8 mouse cellular contexts compared by ENCODE assay signal in the genomic region with DNA sequence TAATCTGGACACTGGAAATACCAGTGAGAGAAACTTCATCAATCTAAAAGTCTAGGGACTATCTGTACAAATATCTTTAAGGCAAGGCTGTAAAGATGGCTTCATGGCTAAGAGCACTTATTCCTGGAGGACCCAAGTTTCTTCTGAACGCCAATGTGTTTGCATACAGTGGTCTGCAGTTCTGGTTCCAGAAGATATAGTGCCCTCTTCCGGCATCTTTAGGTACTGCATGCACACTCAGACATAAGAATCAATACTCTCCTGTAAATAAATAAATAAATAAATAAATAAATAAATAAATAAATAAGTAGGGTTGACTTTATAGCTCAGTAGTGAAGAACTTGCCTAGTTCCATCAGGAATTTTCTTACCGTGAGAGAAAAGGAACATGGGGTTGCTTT.
A peak's percentile ranks its signal among the peaks of the same experiment; 100 is the strongest.
DNase-seq lines count a peak whose midpoint lies in the region; ATAC-seq and TF ChIP-seq lines count a peak whose summit lies in the region.

No protein-coding gene starts in this region.

- H3K27ac ChIP-seq in forebrain, embryonic 11.5 days (ENCODE audit: low read depth, low read length) = no peak overlapping the region
- no peak overlapping the region for H3K27ac ChIP-seq in forebrain, embryonic 10.5 days
- H3K27ac ChIP-seq in midbrain, embryonic 14.5 days (replicated peaks; ENCODE audit: low read depth, low read length) = no peak overlapping the region
- H3K27ac ChIP-seq in midbrain, embryonic 15.5 days = no peak overlapping the region
- H3K27ac ChIP-seq in cerebellum, adult 2 months (ENCODE audit: insufficient read depth, low read length) = no peak overlapping the region
- H3K27ac ChIP-seq in heart, embryonic 11.5 days (ENCODE audit: low read depth, low read length) = no peak overlapping the region

- TF ChIP-seq POLR2A in cerebellum, adult 2 months (IDR thresholded peaks at IDR 0.05; ENCODE audit: borderline replicate concordance, insufficient read depth, low read length) = no peak

- peak; percentile 65 for DNase-seq in forebrain, embryonic 11.5 days (ENCODE audit: low spot score)
- DNase-seq in forebrain, embryonic 10.5 days (ENCODE audit: extremely low spot score, low spot score) = no peak
- DNase-seq in midbrain, embryonic 14.5 days = peak; percentile 41
- DNase-seq in cerebellum, adult 2 months = peak in 1 of 2 experiments; percentile 10
- DNase-seq in kidney, postnatal 4 days = peak; percentile 25 to 33
- DNase-seq in retina, postnatal 1 day = peak; percentile 52

- no peaks in the 10 kb centered on the region for H3K9me3 ChIP-seq in forebrain, embryonic 11.5 days (ENCODE audit: control insufficient read depth, low read length)
- no peaks in the 10 kb centered on the region for H3K9me3 ChIP-seq in forebrain, embryonic 10.5 days
- H3K9me3 ChIP-seq in midbrain, embryonic 14.5 days (ENCODE audit: control insufficient read depth, low read length) = no peaks in the 10 kb centered on the region
- H3K9me3 ChIP-seq in midbrain, embryonic 15.5 days = no peaks in the 10 kb centered on the region
- no peaks in the 10 kb centered on the region for H3K9me3 ChIP-seq in heart, embryonic 11.5 days (replicated peaks; ENCODE audit: control insufficient read depth, low read length)

- 43% methylated on average over 3 of the region's 3 CpGs for WGBS in forebrain, embryonic 11.5 days
- 55% methylated on average over 3 of the region's 3 CpGs for WGBS in forebrain, embryonic 10.5 days
- WGBS in midbrain, embryonic 14.5 days = 51% methylated on average over 3 of the region's 3 CpGs
- WGBS in midbrain, embryonic 15.5 days = 59% methylated on average over 3 of the region's 3 CpGs
- WGBS in cerebellum, adult 2 months = 54% methylated on average over 3 of the region's 3 CpGs
- WGBS in heart, embryonic 11.5 days (ENCODE audit: insufficient replicate concordance) = 42% methylated on average over 3 of the region's 3 CpGs

- 0 out of 2 replicates have a peak, but pooled peaks have one; percentile 24 for TF ChIP-seq CTCF in cerebellum, adult 2 months (IDR thresholded peaks at IDR 0.05; ENCODE audit: borderline replicate concordance, insufficient read depth, low read depth, low read length)

- no peaks in the 10 kb centered on the region for H3K36me3 ChIP-seq in forebrain, embryonic 11.5 days (ENCODE audit: control insufficient read depth, insufficient read depth, low read length)
- H3K36me3 ChIP-seq in forebrain, embryonic 10.5 days (replicated peaks) = no peaks in the 10 kb centered on the region
- H3K36me3 ChIP-seq in midbrain, embryonic 14.5 days (ENCODE audit: control insufficient read depth, insufficient read depth, low read length) = no peaks in the 10 kb centered on the region
- no peaks in the 10 kb centered on the region for H3K36me3 ChIP-seq in midbrain, embryonic 15.5 days (replicated peaks)
- no peaks in the 10 kb centered on the region for H3K36me3 ChIP-seq in heart, embryonic 11.5 days (ENCODE audit: control insufficient read depth, insufficient read depth, low read length)

- H3K27me3 ChIP-seq in forebrain, embryonic 11.5 days (ENCODE audit: control insufficient read depth, insufficient read depth, low read length) = no peaks in the 10 kb centered on the region
- H3K27me3 ChIP-seq in forebrain, embryonic 10.5 days (ENCODE audit: poor library complexity, severe bottlenecking) = no peaks in the 10 kb centered on the region
- H3K27me3 ChIP-seq in midbrain, embryonic 14.5 days (ENCODE audit: control insufficient read depth, insufficient read depth, low read length) = no peaks in the 10 kb centered on the region
- H3K27me3 ChIP-seq in midbrain, embryonic 15.5 days (replicated peaks) = no peaks in the 10 kb centered on the region
- no peaks in the 10 kb centered on the region for H3K27me3 ChIP-seq in cerebellum, adult 2 months (ENCODE audit: control insufficient read depth, insufficient read depth, low read length)
- H3K27me3 ChIP-seq in heart, embryonic 11.5 days (ENCODE audit: control insufficient read depth, insufficient read depth, low read length) = no peaks in the 10 kb centered on the region

- no peak overlapping the region for H3K4me3 ChIP-seq in forebrain, embryonic 11.5 days (ENCODE audit: low read depth, low read length)
- no peak overlapping the region for H3K4me3 ChIP-seq in forebrain, embryonic 10.5 days
- H3K4me3 ChIP-seq in midbrain, embryonic 14.5 days (replicated peaks; ENCODE audit: low read depth, low read length) = no peak overlapping the region
- H3K4me3 ChIP-seq in midbrain, embryonic 15.5 days = no peak overlapping the region
- H3K4me3 ChIP-seq in cerebellum, adult 2 months (replicated peaks; ENCODE audit: insufficient read depth, low read depth, low read length) = no peak overlapping the region
- H3K4me3 ChIP-seq in heart, embryonic 11.5 days (ENCODE audit: low read depth, low read length) = no peak overlapping the region

- H3K4me1 ChIP-seq in forebrain, embryonic 11.5 days (replicated peaks; ENCODE audit: control insufficient read depth, insufficient read depth, low read length) = no peaks in the 10 kb centered on the region
- no peaks in the 10 kb centered on the region for H3K4me1 ChIP-seq in forebrain, embryonic 10.5 days
- H3K4me1 ChIP-seq in midbrain, embryonic 14.5 days (ENCODE audit: control insufficient read depth, insufficient read depth, low read length) = no peaks in the 10 kb centered on the region
- H3K4me1 ChIP-seq in midbrain, embryonic 15.5 days = no peaks in the 10 kb centered on the region
- H3K4me1 ChIP-seq in cerebellum, adult 2 months (ENCODE audit: control insufficient read depth, insufficient read depth, low read length) = no peaks in the 10 kb centered on the region
- H3K4me1 ChIP-seq in heart, embryonic 11.5 days (ENCODE audit: control insufficient read depth, insufficient read depth, low read length) = no peaks in the 10 kb centered on the region

- 0 out of 2 replicates have a peak, but pooled peaks have one; percentile 49 for ATAC-seq in forebrain, embryonic 11.5 days (replicated peaks; ENCODE audit: low FRiP score)
- no peak for ATAC-seq in midbrain, embryonic 14.5 days (ENCODE audit: low FRiP score, low TSS enrichment)
- no peak for ATAC-seq in midbrain, embryonic 15.5 days (replicated peaks)
- ATAC-seq in heart, embryonic 11.5 days (replicated peaks; ENCODE audit: insufficient number of reproducible peaks, low FRiP score, low TSS enrichment) = no peak

- no peak overlapping the region for H3K9ac ChIP-seq in forebrain, embryonic 11.5 days (ENCODE audit: low read length)
- H3K9ac ChIP-seq in midbrain, embryonic 14.5 days (replicated peaks; ENCODE audit: low read length) = no peak overlapping the region
- H3K9ac ChIP-seq in midbrain, embryonic 15.5 days = no peak overlapping the region
- H3K9ac ChIP-seq in heart, embryonic 11.5 days (ENCODE audit: low read depth, low read length) = no peak overlapping the region

- no peak overlapping the region for H3K4me2 ChIP-seq in forebrain, embryonic 11.5 days (ENCODE audit: low read depth, low read length, severe bottlenecking)
- no peak overlapping the region for H3K4me2 ChIP-seq in midbrain, embryonic 14.5 days (ENCODE audit: low read length)
- no peak overlapping the region for H3K4me2 ChIP-seq in midbrain, embryonic 15.5 days
- no peak overlapping the region for H3K4me2 ChIP-seq in heart, embryonic 11.5 days
